Mouse (Mus musculus) heart, adult 2 months (tissue): ENCODE data around the gene Pla2g1b.

Experiments
- CTCF ChIP-seq: fragments of 200-600 bp; IDR thresholded peaks from 2 replicates; pipeline ENCODE4 v1.8.1; 2022; ENCODE audit warnings: antibody characterized with exemption, mild to moderate bottlenecking, moderate library complexity
- POLR2A ChIP-seq: fragments of 200-500 bp; IDR thresholded peaks from 2 replicates; pipeline ENCODE4 v1.6.1; 2011; ENCODE audit warnings: mild to moderate bottlenecking, low read depth, low read length, control low read depth; ENCODE audit not compliant: insufficient read depth

DNA sequence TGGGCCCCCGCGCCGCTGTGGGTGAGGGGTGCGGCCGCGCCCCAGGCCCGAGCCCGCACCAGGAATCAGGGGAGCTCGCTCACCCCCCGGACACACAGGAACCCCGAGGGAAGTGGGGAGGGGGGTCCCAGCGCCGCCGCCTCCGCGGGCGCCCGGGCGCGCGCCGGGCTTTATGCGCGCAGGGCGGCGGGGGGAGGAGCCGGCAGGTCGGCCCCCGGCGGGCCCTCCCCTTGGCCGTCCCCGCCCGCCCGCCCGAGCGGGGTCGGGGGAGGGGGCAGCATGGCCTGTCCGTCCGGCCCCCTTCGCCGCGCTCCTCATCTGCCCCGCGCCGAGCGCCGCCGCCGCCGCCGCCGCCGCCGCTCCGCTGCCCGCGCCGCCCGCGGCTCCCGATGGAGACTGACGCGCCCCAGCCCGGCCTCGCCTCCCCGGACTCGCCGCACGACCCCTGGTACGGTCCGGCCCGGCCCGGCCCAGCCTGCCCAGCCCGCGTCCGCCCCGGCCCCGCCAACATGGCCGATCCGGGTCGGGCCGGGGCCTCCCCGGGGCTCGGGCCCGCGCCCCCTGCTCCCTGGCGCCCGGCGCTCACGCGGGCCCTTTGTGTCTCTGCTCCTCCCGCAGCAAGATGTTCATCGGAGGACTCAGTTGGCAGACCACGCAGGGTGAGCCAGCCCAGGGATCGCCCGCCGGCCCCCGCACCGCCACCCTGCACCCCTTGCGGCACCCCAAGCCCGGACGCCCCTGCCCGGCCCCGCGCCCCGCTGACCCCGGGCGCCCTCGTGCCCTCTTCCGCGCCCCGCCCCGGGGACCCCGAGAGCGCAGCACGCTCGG, 36.5 kb upstream of the Pla2g1b start, which contains the start of gene Msi1:
- TF ChIP-seq CTCF = no peak
- no peak for TF ChIP-seq POLR2A
